8 mouse cellular contexts compared by ENCODE assay signal in the genomic region with DNA sequence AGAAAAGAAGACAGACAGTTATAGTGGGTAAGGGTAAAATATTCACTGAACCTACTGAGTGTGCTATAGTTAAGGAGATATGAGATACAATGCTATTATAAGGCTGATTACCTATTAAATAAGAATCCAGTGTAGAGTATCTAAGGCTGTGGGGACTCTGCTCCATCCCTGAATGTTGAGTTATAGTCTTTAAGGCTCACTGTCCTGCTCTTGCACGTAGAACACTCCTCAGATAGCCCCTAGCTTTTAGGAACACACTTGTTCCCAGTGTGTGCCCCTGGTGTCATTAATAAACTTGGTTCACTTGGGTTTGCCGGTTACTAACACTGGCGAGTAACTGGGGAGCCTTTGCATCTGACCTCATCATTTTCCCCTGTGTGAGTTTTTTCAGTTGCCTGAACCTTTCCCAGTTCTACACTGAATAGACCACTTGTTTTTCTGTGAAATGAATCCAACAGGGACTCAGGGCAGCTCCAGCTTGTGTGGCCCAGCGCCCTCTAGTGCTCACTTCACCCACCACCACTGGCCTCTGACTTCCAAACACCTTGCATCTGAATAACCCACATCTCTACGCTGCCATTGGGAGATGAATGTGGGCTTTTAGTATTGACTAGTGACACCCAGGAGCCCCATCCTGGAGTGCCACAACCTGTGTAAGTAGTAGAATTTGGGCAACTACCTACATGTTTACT. TPM values are rescaled to one million over a fixed set of nuclear protein-coding genes. Genes with fewer than 3 reads are reported as not detected.
A peak's percentile ranks its signal among the peaks of the same experiment; 100 is the strongest.
DNase-seq lines count a peak whose midpoint lies in the region; ATAC-seq lines count a peak whose summit lies in the region.

No protein-coding gene starts in this region.

- peak; percentile 87 for ATAC-seq in intestine, embryonic 16.5 days
- peak; percentile 87 for ATAC-seq in midbrain, embryonic 11.5 days (ENCODE audit: low FRiP score)

- peak; percentile 42 for DNase-seq in 3134 (ENCODE audit: extremely low read depth, insufficient read length, low spot score)
- peak; percentile 70 to 72 for DNase-seq in adrenal gland, adult 18-20 months (ENCODE audit: low spot score in 2 of 2)
- DNase-seq in embryo, embryonic 11 days: peak; percentile 82
- peak; percentile 39 for DNase-seq in gastrocnemius, postnatal 25 days
- peak; percentile 73 to 81 for DNase-seq in left cerebral cortex, postnatal 25 days (ENCODE audit: low spot score in 2 of 2)
- peak; percentile 96 for DNase-seq in midbrain, embryonic 11.5 days (ENCODE audit: low spot score, missing footprints)
- peak; percentile 21 to 26 for DNase-seq in spleen, postnatal 36 days (ENCODE audit: low spot score in 2 of 2)

- H3K27me3 ChIP-seq in intestine, embryonic 16.5 days (replicated peaks; ENCODE audit: control insufficient read depth, insufficient read depth, low read length): no peaks in the 10 kb centered on the region
- no peaks in the 10 kb centered on the region for H3K27me3 ChIP-seq in midbrain, embryonic 11.5 days (ENCODE audit: control insufficient read depth, insufficient read depth, low read length)

- no peaks in the 10 kb centered on the region for H3K36me3 ChIP-seq in intestine, embryonic 16.5 days (ENCODE audit: control insufficient read depth, insufficient read depth, low read length)
- H3K36me3 ChIP-seq in midbrain, embryonic 11.5 days (ENCODE audit: control insufficient read depth, insufficient read depth, low read length): no peaks in the 10 kb centered on the region

- H3K9me3 ChIP-seq in intestine, embryonic 16.5 days (ENCODE audit: control insufficient read depth, low read length): no peaks in the 10 kb centered on the region
- H3K9me3 ChIP-seq in midbrain, embryonic 11.5 days (ENCODE audit: control insufficient read depth, low read length): no peaks in the 10 kb centered on the region

- no peak overlapping the region for H3K27ac ChIP-seq in intestine, embryonic 16.5 days (ENCODE audit: low read length)
- H3K27ac ChIP-seq in midbrain, embryonic 11.5 days (ENCODE audit: low read depth, low read length): no peak overlapping the region

- no peak overlapping the region for H3K4me2 ChIP-seq in intestine, embryonic 16.5 days (ENCODE audit: low read depth, low read length)
- H3K4me2 ChIP-seq in midbrain, embryonic 11.5 days: no peak overlapping the region

- H3K4me3 ChIP-seq in intestine, embryonic 16.5 days (ENCODE audit: low read length): no peak overlapping the region
- no peak overlapping the region for H3K4me3 ChIP-seq in midbrain, embryonic 11.5 days (ENCODE audit: low read depth, low read length)

- H3K9ac ChIP-seq in intestine, embryonic 16.5 days (ENCODE audit: low read depth, low read length): no peak overlapping the region
- no peak overlapping the region for H3K9ac ChIP-seq in midbrain, embryonic 11.5 days (ENCODE audit: low read length)

- 24% methylated on average over 5 of the region's 5 CpGs for WGBS in intestine, embryonic 16.5 days
- WGBS in midbrain, embryonic 11.5 days: 28% methylated on average over 5 of the region's 5 CpGs

- intact Hi-C loops in left cerebral cortex, postnatal 25 days (cut with DNase I): loop anchor here (1.0 to 2.0 kb wide), 2 partner anchors 32 to 56 kb away; no protein-coding TSS in a partner anchor

- H3K4me1 ChIP-seq in intestine, embryonic 16.5 days (ENCODE audit: control insufficient read depth, insufficient read depth, low read length): no peaks in the 10 kb centered on the region
- no peaks in the 10 kb centered on the region for H3K4me1 ChIP-seq in midbrain, embryonic 11.5 days (ENCODE audit: control insufficient read depth, insufficient read depth, low read length)

RNA-seq across cellular contexts. Expression of a gene that starts 34.5 kb away (rescaled TPM):
- 10 to 100 TPM; 30.3 to 68.9 TPM for total RNA-seq in adrenal gland, adult 18-20 months (2021)
- 10 to 100 TPM; 35.9 to 38.6 TPM for total RNA-seq in gastrocnemius, postnatal 25 days (2021)
- polyA plus RNA-seq in intestine, embryonic 16.5 days (2015; fragmentation: Nextera tagmentation; extraction: Ambion mirVana): 8.5 and 9.7 TPM in 2 replicates
- total RNA-seq in left cerebral cortex, postnatal 25 days (2021): 10 to 100 TPM; 20.0 to 20.6 TPM
- polyA plus RNA-seq in midbrain, embryonic 11.5 days (2014; fragmentation: Nextera tagmentation; extraction: Ambion mirVana): 11.9 and 15.0 TPM in 2 replicates

RNA-seq across cellular contexts. Expression of a gene that starts 48.1 kb away (rescaled TPM):
- total RNA-seq in adrenal gland, adult 18-20 months (2021): not detected
- not detected for total RNA-seq in gastrocnemius, postnatal 25 days (2021)
- 0.43 and 1.1 TPM in 2 replicates for polyA plus RNA-seq in intestine, embryonic 16.5 days (2015; fragmentation: Nextera tagmentation; extraction: Ambion mirVana)
- not detected for total RNA-seq in left cerebral cortex, postnatal 25 days (2021)
- polyA plus RNA-seq in midbrain, embryonic 11.5 days (2014; fragmentation: Nextera tagmentation; extraction: Ambion mirVana): 1.7 TPM in 1 of 2 replicates, not detected in the other

RNA-seq across cellular contexts. Expression of a gene that starts 51.3 kb away (rescaled TPM):
- total RNA-seq in adrenal gland, adult 18-20 months (2021): under 1 TPM; 0.06 to 0.23 TPM
- total RNA-seq in gastrocnemius, postnatal 25 days (2021): not detected
- 8.0 and 9.7 TPM in 2 replicates for polyA plus RNA-seq in intestine, embryonic 16.5 days (2015; fragmentation: Nextera tagmentation; extraction: Ambion mirVana)
- 1 to 10 TPM; 1.3 to 1.5 TPM for total RNA-seq in left cerebral cortex, postnatal 25 days (2021)
- polyA plus RNA-seq in midbrain, embryonic 11.5 days (2014; fragmentation: Nextera tagmentation; extraction: Ambion mirVana): 0.69 and 0.81 TPM in 2 replicates

RNA-seq across cellular contexts. Expression of a gene that starts 57.2 kb away (rescaled TPM):
- 10 to 100 TPM; 19.9 to 21.3 TPM for total RNA-seq in adrenal gland, adult 18-20 months (2021)
- total RNA-seq in gastrocnemius, postnatal 25 days (2021): 1 to 10 TPM; 4.7 to 5.0 TPM
- polyA plus RNA-seq in intestine, embryonic 16.5 days (2015; fragmentation: Nextera tagmentation; extraction: Ambion mirVana): 11.3 and 14.0 TPM in 2 replicates
- total RNA-seq in left cerebral cortex, postnatal 25 days (2021): 10 to 100 TPM; 46.9 to 57.7 TPM
- 8.6 TPM in 2 replicates for polyA plus RNA-seq in midbrain, embryonic 11.5 days (2014; fragmentation: Nextera tagmentation; extraction: Ambion mirVana)

Comparison
In these comparisons a context has a peak if more than half of its experiments do, and no peak if none do; other contexts are left out.
1. DNase-seq: peak in every context shown above with its lines; median percentile 96 in midbrain, embryonic 11.5 days; 82 in embryo, embryonic 11 days; 77 in left cerebral cortex, postnatal 25 days; 71 in adrenal gland, adult 18-20 months; 42 in 3134; 39 in gastrocnemius, postnatal 25 days; 24 in spleen, postnatal 36 days.